Mouse (Mus musculus) CH12.LX (cell line): ENCODE measurements around the gene Plekhm3. TPM values are rescaled to one million over a fixed set of nuclear protein-coding genes. Genes with fewer than 3 reads are reported as not detected.

Experiments
- DNase-seq: peaks from one replicate; pipeline ENCODE4 v3.0.0-alpha.2; 2013; ENCODE audit errors: extremely low read depth
- H3K27ac ChIP-seq: 2 replicates; pipeline ENCODE4 v1.5.1; 2012; ENCODE audit warnings: low read depth, mild to moderate bottlenecking, control low read depth, moderate library complexity; ENCODE audit not compliant: insufficient read depth
- H3K27me3 ChIP-seq: replicated peaks from 2 replicates; pipeline ENCODE3; 2012; ENCODE audit warnings: inconsistent platforms
- H3K36me3 ChIP-seq, 2 experiments: replicated peaks in 1 of 2; 2 replicates each; pipeline versions ENCODE3 to v1.6.1; 2012; ENCODE audit warnings: inconsistent platforms in 1 of 2, low read length in 1 of 2, mild to moderate bottlenecking in 1 of 2, mixed read lengths in 1 of 2, moderate library complexity in 1 of 2; ENCODE audit not compliant: control insufficient read depth in 1 of 2, insufficient read depth in 1 of 2
- H3K4me1 ChIP-seq, 2 experiments: 2 replicates each; pipeline ENCODE4 v1.6.1; 2012; ENCODE audit warnings: inconsistent platforms in 1 of 2, moderate library complexity in 1 of 2; ENCODE audit not compliant: insufficient read depth in 2 of 2, control insufficient read depth in 1 of 2
- H3K4me2 ChIP-seq: 2 replicates; pipeline ENCODE4 v1.6.1; 2012; ENCODE audit warnings: low read depth, mild to moderate bottlenecking, control low read depth; ENCODE audit not compliant: poor library complexity, insufficient read depth, severe bottlenecking
- H3K4me3 ChIP-seq, 3 experiments: fragments of 150-350 bp in 1 of 3; sonication (generic) in 1 of 3; replicated peaks in 1 of 3; 2 replicates each; pipeline versions ENCODE3 to v1.5.1; 2011 to 2012; ENCODE audit warnings: low read depth in 2 of 3, low read length in 2 of 3, mild to moderate bottlenecking in 2 of 3, moderate library complexity in 2 of 3, control low read depth in 1 of 3, improper control_type of control experiment in 1 of 3, inconsistent platforms in 1 of 3, mixed read lengths in 1 of 3; ENCODE audit not compliant: poor library complexity in 1 of 3
- H3K79me2 ChIP-seq: replicated peaks from 2 replicates; pipeline ENCODE4 v1.6.1; 2012; ENCODE audit warnings: mild to moderate bottlenecking, moderate library complexity; ENCODE audit not compliant: control insufficient read depth, poor library complexity, insufficient read depth, severe bottlenecking; ENCODE audit errors: extremely low read depth
- H3K9ac ChIP-seq: 2 replicates; pipeline ENCODE4 v1.6.1; 2012; ENCODE audit warnings: low read depth, mild to moderate bottlenecking, control low read depth, moderate library complexity; ENCODE audit not compliant: insufficient read depth
- H3K9me3 ChIP-seq: replicated peaks from 2 replicates; pipeline ENCODE3; 2012; ENCODE audit warnings: low read length, inconsistent platforms, mixed read lengths
- BHLHE40 ChIP-seq: IDR thresholded peaks from 2 replicates; pipeline ENCODE4 v1.6.1; 2011; ENCODE audit warnings: mild to moderate bottlenecking, low read depth, low read length, improper control_type of control experiment
- CHD1 ChIP-seq: IDR thresholded peaks from 2 replicates; pipeline ENCODE4 v1.6.1; 2012; ENCODE audit warnings: low read depth, low read length, improper control_type of control experiment, inconsistent platforms
- E2F4 ChIP-seq: IDR thresholded peaks from 2 replicates; pipeline ENCODE4 v1.6.1; 2011; ENCODE audit warnings: low read depth, low read length, improper control_type of control experiment; ENCODE audit not compliant: insufficient replicate concordance
- ELF1 ChIP-seq: IDR thresholded peaks from 2 replicates; pipeline ENCODE4 v1.6.1; 2014; ENCODE audit warnings: low read depth, mild to moderate bottlenecking, inconsistent platforms, low read length, improper control_type of control experiment
- ETS1 ChIP-seq: conservative IDR thresholded peaks from 2 replicates; pipeline ENCODE4 v1.6.1; 2012; ENCODE audit warnings: low read depth, mild to moderate bottlenecking, inconsistent platforms, low read length, improper control_type of control experiment, moderate library complexity
- GABPA ChIP-seq: IDR thresholded peaks from 2 replicates; pipeline ENCODE4 v1.6.1; 2012; ENCODE audit warnings: low read depth, low read length, improper control_type of control experiment, inconsistent platforms; ENCODE audit not compliant: insufficient replicate concordance
- HCFC1 ChIP-seq: IDR thresholded peaks from 2 replicates; pipeline ENCODE4 v1.6.1; 2012; ENCODE audit warnings: low read depth, mild to moderate bottlenecking, inconsistent platforms, low read length, improper control_type of control experiment
- IRF4 ChIP-seq: IDR thresholded peaks from 2 replicates; pipeline ENCODE4 v1.6.1; 2014; ENCODE audit warnings: low read depth, mild to moderate bottlenecking, inconsistent platforms, low read length, improper control_type of control experiment
- JUN ChIP-seq: IDR thresholded peaks from 2 replicates; pipeline ENCODE4 v1.6.1; 2011; ENCODE audit warnings: low read depth, mild to moderate bottlenecking, low read length, improper control_type of control experiment, moderate library complexity; ENCODE audit not compliant: insufficient read depth
- JUND ChIP-seq: conservative IDR thresholded peaks from 2 replicates; pipeline ENCODE4 v1.6.1; 2011; ENCODE audit warnings: low read depth, low read length, improper control_type of control experiment
- MAX ChIP-seq: IDR thresholded peaks from 2 replicates; pipeline ENCODE4 v1.6.1; 2011; ENCODE audit warnings: low read length, improper control_type of control experiment
- MAZ ChIP-seq: IDR thresholded peaks from 2 replicates; pipeline ENCODE4 v1.6.1; 2012; ENCODE audit warnings: low read depth, mild to moderate bottlenecking, inconsistent platforms, low read length, improper control_type of control experiment, moderate library complexity
- MXI1 ChIP-seq: IDR thresholded peaks from 2 replicates; pipeline ENCODE4 v1.6.1; 2011; ENCODE audit warnings: mild to moderate bottlenecking, low read depth, low read length, improper control_type of control experiment
- PAX5 ChIP-seq: IDR thresholded peaks from 2 replicates; pipeline ENCODE4 v1.6.1; 2012; ENCODE audit warnings: low read length, inconsistent platforms, mixed read lengths
- RAD21 ChIP-seq: IDR thresholded peaks from 2 replicates; pipeline ENCODE4 v1.6.1; 2011; ENCODE audit warnings: low read depth, mild to moderate bottlenecking, low read length, improper control_type of control experiment, moderate library complexity
- SIN3A ChIP-seq: IDR thresholded peaks from 2 replicates; pipeline ENCODE4 v1.6.1; 2012; ENCODE audit warnings: low read length, improper control_type of control experiment, inconsistent platforms
- SMC3 ChIP-seq: IDR thresholded peaks from 2 replicates; pipeline ENCODE4 v1.6.1; 2011; ENCODE audit warnings: low read depth, low read length, improper control_type of control experiment
- TBP ChIP-seq: conservative IDR thresholded peaks from 2 replicates; pipeline ENCODE4 v1.6.1; 2011; ENCODE audit warnings: low read depth, low read length, improper control_type of control experiment
- TCF12 ChIP-seq: IDR thresholded peaks from 2 replicates; pipeline ENCODE4 v1.6.1; 2014; ENCODE audit warnings: low read depth, mild to moderate bottlenecking, inconsistent platforms, low read length, improper control_type of control experiment
- USF2 ChIP-seq: conservative IDR thresholded peaks from 2 replicates; pipeline ENCODE4 v1.6.1; 2011; ENCODE audit warnings: low read depth, low read length, improper control_type of control experiment
- ZKSCAN1 ChIP-seq: IDR thresholded peaks from 2 replicates; pipeline ENCODE4 v1.6.1; 2012; ENCODE audit warnings: low read depth, inconsistent platforms, low read length, improper control_type of control experiment, borderline replicate concordance
- ZMIZ1 ChIP-seq: IDR thresholded peaks from 2 replicates; pipeline ENCODE4 v1.6.1; 2012; ENCODE audit warnings: low read depth, mild to moderate bottlenecking, inconsistent platforms, low read length, improper control_type of control experiment
- dilution Hi-C: fragments of 300-500 bp; cut with MboI; formaldehyde crosslinking; loops from 2 replicates; pipeline ENCODE4 v1.14.3; 2020; ENCODE audit warnings: low sequenced_read_pairs; ENCODE audit not compliant: extremely low pct_unique_long_range_greater_than_20kb, extremely low pct_ligation_motif_present
- in situ Hi-C: fragments of 300-500 bp; cut with MboI; formaldehyde crosslinking; loops from 3 replicates; pipeline ENCODE4 v1.14.3; 2019; ENCODE audit warnings: low sequenced_read_pairs, low pct_ligation_motif_present, low pct_unique_long_range_greater_than_20kb, mixed read lengths
- polyA plus RNA-seq: library from polyadenylated mRNA; unstranded; fragments of >175 nt; gene quantifications from 2 replicates; pipeline ENCODE4 v1.2.1, GENCODE M21; 2012; ENCODE audit warnings: low read depth; ENCODE audit not compliant: insufficient read length
- total RNA-seq, 2 experiments: library from RNA; depleted of rRNA; stranded (reverse); fragments of 300-350 nt in 1 of 2; fragments of >200 nt in 1 of 2; gene quantifications; 2 replicates each; pipeline ENCODE4 v1.2.3; 2012 to 2014

Plekhm3 gene
- total and polyA plus RNA-seq, 3 experiments: 9.9 to 14.1 (median 13.0) TPM

GRCm38 (mm10) chr1:64885328-64885727 is 71.3 kb downstream of the Plekhm3 start:
- DNase-seq: no peak
- TF ChIP-seq BHLHE40 (no peak), RAD21 (no peak), PAX5 (no peak), MAZ (no peak), MAX (no peak), SMC3 (no peak), ZKSCAN1 (no peak), MXI1 (no peak), GABPA (no peak), TCF12 (no peak), HCFC1 (no peak), ETS1 (no peak), CHD1 (no peak), TBP (no peak), ZMIZ1 (no peak), SIN3A (no peak), E2F4 (no peak), JUN (no peak), USF2 (no peak)
- peaks cover 37 to 93% of the 10 kb centered on the region in 2 experiments for H3K36me3 ChIP-seq
- dilution Hi-C loops: no loop called here
- H3K9ac ChIP-seq: no peak overlapping the region
- H3K9me3 ChIP-seq: no peaks in the 10 kb centered on the region
- no peak overlapping the region for H3K27ac ChIP-seq
- peaks cover 16 to 61% of the 10 kb centered on the region in 2 experiments for H3K4me1 ChIP-seq
- no peaks in the 10 kb centered on the region for H3K27me3 ChIP-seq
- no peak overlapping the region for H3K4me2 ChIP-seq
- H3K79me2 ChIP-seq: peaks cover 3% of the 10 kb centered on the region; the same call in 1 of the 2 replicates
- no peak overlapping the region for H3K4me3 ChIP-seq
- in situ Hi-C loops: no loop called here

- no peaks in the 10 kb centered on the region for H3K27me3 ChIP-seq
- peaks cover 3% of the 10 kb centered on the region; the same call in 1 of the 2 replicates for H3K79me2 ChIP-seq
- no peak overlapping the region for H3K27ac ChIP-seq
- dilution Hi-C loops: no loop called here
- H3K9me3 ChIP-seq: no peaks in the 10 kb centered on the region
- H3K4me2 ChIP-seq: no peak overlapping the region
- no peak overlapping the region for H3K9ac ChIP-seq
- in situ Hi-C loops: no loop called here
- peaks cover 37 to 93% of the 10 kb centered on the region in 2 experiments for H3K36me3 ChIP-seq
- TF ChIP-seq ELF1: no peak
- peak; percentile 23; the same call in 1 of the 2 replicates for TF ChIP-seq IRF4
- TF ChIP-seq USF2: no peak
- TF ChIP-seq JUND: no peak
- H3K4me1 ChIP-seq: peaks cover 16 to 61% of the 10 kb centered on the region in 2 experiments
- no peak for DNase-seq
- H3K4me3 ChIP-seq: no peak overlapping the region
Measured at GRCm38 (mm10) chr1:64884007-64884406, 72.6 kb downstream of the Plekhm3 start.
